Mouse (Mus musculus): Measurements from ENCODE around the gene S100pbp.
A peak's percentile ranks its signal among the peaks of the same experiment; 100 is the strongest.

GRCm38 (mm10) chr4:129189542-129190519 is at the start of gene S100pbp, which contains the start of gene Yars:
- no peak; the same call in 1 of the 2 replicates for TF ChIP-seq CTCF (IDR thresholded peaks at IDR 0.05; ENCODE audit: borderline replicate concordance, insufficient read depth, low read depth, low read length)
- peak; percentile 75 for TF ChIP-seq POLR2A (IDR thresholded peaks at IDR 0.05; ENCODE audit: borderline replicate concordance, insufficient read depth, low read length)
